10 mouse cellular contexts compared by ENCODE assay signal in the genomic region with DNA sequence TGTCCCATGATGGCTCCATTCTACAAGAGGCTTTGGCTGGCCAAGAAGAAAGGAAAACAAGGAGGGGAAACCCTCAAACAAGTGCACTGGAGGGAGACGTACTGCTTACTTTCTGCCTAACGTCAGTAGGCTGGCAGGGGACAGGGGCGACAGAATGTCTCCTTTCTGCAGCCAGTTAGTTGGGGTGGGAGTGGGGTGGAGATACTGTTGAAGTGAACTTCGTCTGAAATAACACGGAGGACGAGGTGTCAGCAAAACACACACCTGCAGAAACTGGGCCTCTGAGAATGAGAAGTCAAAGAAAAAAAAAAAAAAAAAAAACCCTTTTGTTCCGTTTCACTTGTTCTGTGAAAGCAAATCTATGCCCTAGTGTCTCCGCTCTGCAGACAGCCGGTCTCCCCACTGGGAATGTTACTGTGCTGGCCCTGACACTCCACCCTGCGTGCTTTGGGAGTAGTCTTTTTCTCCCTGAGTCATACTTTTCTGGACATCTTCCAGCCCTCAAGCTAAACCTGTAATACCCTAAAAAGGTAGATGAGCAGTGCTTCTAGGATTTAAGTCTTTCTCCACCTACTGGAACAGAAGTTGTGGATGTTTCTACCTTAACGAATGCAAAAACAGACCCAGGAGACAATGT.
A peak's percentile ranks its signal among the peaks of the same experiment; 100 is the strongest.
DNase-seq lines count a peak whose midpoint lies in the region; ATAC-seq and TF ChIP-seq lines count a peak whose summit lies in the region.
"Had no signal": no experiment of that assay in that cellular context is flagged by ENCODE, and none has a peak within 500 bp of the region (broad histone marks: within the 10 kb centered on the region; RNA-seq: fewer than 3 reads in every experiment).

No protein-coding gene starts in this region.

- no peaks in the 10 kb centered on the region for H3K27me3 ChIP-seq in cerebellum, adult 2 months (ENCODE audit: control insufficient read depth, insufficient read depth, low read length)
- no peaks in the 10 kb centered on the region for H3K27me3 ChIP-seq in spleen, adult 2 months (ENCODE audit: control insufficient read depth, insufficient read depth, low read length)
- no peaks in the 10 kb centered on the region for H3K27me3 ChIP-seq in intestine, embryonic 16.5 days (replicated peaks; ENCODE audit: control insufficient read depth, insufficient read depth, low read length)
- H3K27me3 ChIP-seq: embryonic facial prominence, embryonic 12.5 days; lung, embryonic 15.5 days had no signal

- WGBS in cerebellum, adult 2 months, result 29% methylated on average over 11 of the region's 11 CpGs
- WGBS in spleen, adult 2 months, result 28% methylated on average over 11 of the region's 11 CpGs
- 56% methylated on average over 11 of the region's 11 CpGs for WGBS in intestine, embryonic 16.5 days

- H3K9ac ChIP-seq in intestine, embryonic 16.5 days (ENCODE audit: low read depth, low read length), result no peak overlapping the region
- H3K9ac ChIP-seq: lung, embryonic 15.5 days had no signal

- ATAC-seq in intestine, embryonic 16.5 days, result no peak

- 0 out of 2 replicates have a peak, but pooled peaks have one; percentile 2 for TF ChIP-seq CTCF in cerebellum, adult 2 months (IDR thresholded peaks at IDR 0.05; ENCODE audit: borderline replicate concordance, insufficient read depth, low read depth, low read length)
- no peak for TF ChIP-seq CTCF in spleen, adult 2 months (IDR thresholded peaks at IDR 0.05; ENCODE audit: extremely low read depth, insufficient read depth, insufficient read length, insufficient replicate concordance)

- H3K36me3 ChIP-seq in spleen, adult 2 months (ENCODE audit: control insufficient read depth, insufficient read depth, low read length), result no peaks in the 10 kb centered on the region
- H3K36me3 ChIP-seq in intestine, embryonic 16.5 days (ENCODE audit: control insufficient read depth, insufficient read depth, low read length), result no peaks in the 10 kb centered on the region
- H3K36me3 ChIP-seq: embryonic facial prominence, embryonic 12.5 days; lung, embryonic 15.5 days had no signal

- TF ChIP-seq POLR2A in cerebellum, adult 2 months (IDR thresholded peaks at IDR 0.05; ENCODE audit: borderline replicate concordance, insufficient read depth, low read length), result no peak
- TF ChIP-seq POLR2A in spleen, adult 2 months (IDR thresholded peaks at IDR 0.05; ENCODE audit: low read depth, low read length), result no peak

- no peak overlapping the region for H3K4me2 ChIP-seq in intestine, embryonic 16.5 days (ENCODE audit: low read depth, low read length)
- H3K4me2 ChIP-seq: embryonic facial prominence, embryonic 12.5 days; lung, embryonic 15.5 days had no signal

- no peak overlapping the region for H3K4me3 ChIP-seq in cerebellum, adult 2 months (replicated peaks; ENCODE audit: insufficient read depth, low read depth, low read length)
- H3K4me3 ChIP-seq in spleen, adult 2 months (ENCODE audit: extremely low read depth, insufficient read depth, insufficient read length), result no peak overlapping the region
- H3K4me3 ChIP-seq in intestine, embryonic 16.5 days (ENCODE audit: low read length), result no peak overlapping the region
- H3K4me3 ChIP-seq: embryonic facial prominence, embryonic 12.5 days; lung, embryonic 15.5 days had no signal

- DNase-seq in cerebellum, adult 2 months, result peak; percentile 57 to 85
- DNase-seq in cerebellum, postnatal 14 days, result no peak
- peak in 1 of 2 experiments; percentile 16 for DNase-seq in spleen, adult 2 months (ENCODE audit: low read depth in 1 of 2, low spot score in 2 of 2)
- DNase-seq in spleen, postnatal 14 days (ENCODE audit: low spot score in 2 of 2), result no peak
- DNase-seq in thymus, postnatal 25 days, result peak; percentile 53
- no peak for DNase-seq in right cerebral cortex, postnatal 4 days
- no peak for DNase-seq in ovary, postnatal 14 days (ENCODE audit: low spot score)

- peak overlapping the region; percentile 17; the same call in 1 of the 2 replicates for H3K27ac ChIP-seq in cerebellum, adult 2 months (ENCODE audit: insufficient read depth, low read length)
- peak overlapping the region; percentile 43 for H3K27ac ChIP-seq in spleen, adult 2 months (ENCODE audit: insufficient read depth, low read length)
- 0 out of 2 replicates have a peak overlapping the region, but pooled peaks have one; percentile 21 for H3K27ac ChIP-seq in intestine, embryonic 16.5 days (ENCODE audit: low read length)
- H3K27ac ChIP-seq: embryonic facial prominence, embryonic 12.5 days; lung, embryonic 15.5 days had no signal

- no peaks in the 10 kb centered on the region for H3K9me3 ChIP-seq in intestine, embryonic 16.5 days (ENCODE audit: control insufficient read depth, low read length)
- H3K9me3 ChIP-seq: embryonic facial prominence, embryonic 12.5 days; lung, embryonic 15.5 days had no signal

- H3K4me1 ChIP-seq in cerebellum, adult 2 months (ENCODE audit: control insufficient read depth, insufficient read depth, low read length), result peaks cover 65% of the 10 kb centered on the region
- H3K4me1 ChIP-seq in spleen, adult 2 months (ENCODE audit: control insufficient read depth, insufficient read depth, insufficient read length), result peaks cover 32% of the 10 kb centered on the region; the same call in 1 of the 2 replicates
- peaks cover 35% of the 10 kb centered on the region for H3K4me1 ChIP-seq in intestine, embryonic 16.5 days (ENCODE audit: control insufficient read depth, insufficient read depth, low read length)

Comparison
In these comparisons a context has a peak if more than half of its experiments do, and no peak if none do; other contexts are left out.
1. DNase-seq: peak in cerebellum, adult 2 months (2 of 2) and thymus, postnatal 25 days (single experiment); none in cerebellum, postnatal 14 days (0 of 2), spleen, postnatal 14 days (0 of 2), right cerebral cortex, postnatal 4 days (single experiment) and ovary, postnatal 14 days (single experiment).
2. Peak in every context shown above with its lines, with median percentiles within 50 percentile points of each other: H3K27ac ChIP-seq.